Mouse (Mus musculus) kidney, postnatal 25 days (tissue): Measurements from ENCODE around the gene Sept3.
A peak's percentile ranks its signal among the peaks of the same experiment; 100 is the strongest.

ENCODE experiments used
- DNase-seq, 2 experiments: peaks; one replicate each; pipeline ENCODE4 v3.0.0; 2021; ENCODE audit warnings: mixed read lengths in 2 of 2

The Sept3 gene

DNA sequence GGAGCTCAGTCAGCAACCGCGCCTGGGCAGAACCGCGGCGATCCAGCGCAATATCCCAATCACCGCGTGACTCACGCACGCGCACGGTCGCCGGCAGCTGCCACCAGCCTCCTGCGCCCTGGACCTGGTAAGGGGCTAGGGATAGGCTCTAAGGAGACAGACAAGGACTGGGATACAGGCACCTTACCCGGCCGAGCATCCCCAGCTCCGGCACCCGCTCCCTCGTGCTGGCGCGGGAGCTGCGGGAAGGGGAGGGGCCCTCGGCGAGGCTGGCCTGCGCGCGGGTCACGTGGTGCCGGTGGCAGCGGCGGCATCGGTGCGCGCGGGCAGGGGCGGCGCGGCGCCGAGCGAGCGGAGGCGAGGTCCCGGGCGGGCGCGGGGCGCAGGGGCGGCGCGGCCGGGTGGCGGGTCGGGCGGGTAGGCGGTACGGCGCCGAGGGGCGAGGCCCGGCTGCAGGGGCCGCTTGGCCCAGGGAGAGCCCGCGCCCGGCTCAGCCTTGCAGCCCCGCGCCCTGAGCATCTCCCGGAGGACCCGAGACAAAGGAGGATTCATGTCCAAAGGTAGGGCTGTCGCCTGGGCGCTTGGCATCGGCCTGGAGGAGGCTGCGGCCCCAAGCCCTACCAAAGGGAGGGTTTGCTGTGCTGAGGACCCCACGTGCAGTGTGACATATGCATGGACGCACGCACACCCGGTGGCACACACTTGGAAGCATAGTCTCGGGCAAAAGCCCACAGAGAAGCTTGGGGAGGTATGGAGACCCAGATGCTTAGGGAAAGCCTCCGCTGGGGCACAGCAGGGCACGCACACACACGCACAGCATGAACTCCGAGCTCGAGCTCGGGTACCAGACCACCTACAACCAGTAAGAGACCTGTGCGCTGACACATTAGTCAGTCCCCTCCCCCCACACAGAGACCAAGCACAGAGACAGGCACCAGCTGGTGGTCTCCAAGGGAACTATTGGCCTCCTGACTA is 521 bp downstream of the Sept3 start:
- DNase-seq, result no peak

DNA sequence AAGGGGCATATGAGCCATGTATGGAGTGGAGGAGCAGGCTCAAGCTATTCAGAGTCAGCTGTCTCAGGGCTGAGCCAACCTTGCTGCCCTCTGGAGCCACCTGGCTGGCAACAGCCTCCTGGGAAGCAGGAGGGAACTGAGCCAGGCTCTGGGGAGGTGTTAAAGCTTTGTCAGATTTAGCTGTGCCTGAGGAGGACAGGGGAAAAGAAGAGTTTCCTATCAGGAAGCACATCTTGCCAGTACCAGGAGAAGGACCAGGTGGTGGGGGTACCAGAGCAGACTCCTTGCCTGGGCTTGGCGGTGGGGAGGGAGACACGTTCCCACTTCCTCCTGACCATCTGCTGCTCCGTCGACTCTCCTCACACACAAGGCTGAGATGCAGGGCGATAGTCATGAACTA is 2.9 kb downstream of the Sept3 start:
- no peak for DNase-seq

DNA sequence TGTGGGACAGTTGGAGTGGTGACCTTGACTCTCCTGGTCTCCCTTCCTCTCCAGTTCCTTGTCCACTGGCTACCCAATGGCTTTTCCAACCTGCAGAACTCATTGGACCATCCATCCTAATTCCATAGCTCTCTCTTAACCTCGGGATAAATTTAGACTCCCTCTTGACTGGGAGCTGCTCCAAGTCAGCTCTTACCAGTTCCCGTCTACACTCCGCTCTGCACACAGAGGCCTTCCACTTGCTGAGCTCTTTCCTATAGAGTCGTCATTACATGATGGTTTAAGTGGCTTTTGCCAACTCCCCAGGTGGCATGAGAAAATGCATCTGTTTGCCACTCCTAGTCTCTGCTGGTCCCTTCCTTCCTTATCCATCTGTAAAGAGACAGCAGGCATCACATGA is 5.9 kb downstream of the Sept3 start:
- no peak for DNase-seq

DNA sequence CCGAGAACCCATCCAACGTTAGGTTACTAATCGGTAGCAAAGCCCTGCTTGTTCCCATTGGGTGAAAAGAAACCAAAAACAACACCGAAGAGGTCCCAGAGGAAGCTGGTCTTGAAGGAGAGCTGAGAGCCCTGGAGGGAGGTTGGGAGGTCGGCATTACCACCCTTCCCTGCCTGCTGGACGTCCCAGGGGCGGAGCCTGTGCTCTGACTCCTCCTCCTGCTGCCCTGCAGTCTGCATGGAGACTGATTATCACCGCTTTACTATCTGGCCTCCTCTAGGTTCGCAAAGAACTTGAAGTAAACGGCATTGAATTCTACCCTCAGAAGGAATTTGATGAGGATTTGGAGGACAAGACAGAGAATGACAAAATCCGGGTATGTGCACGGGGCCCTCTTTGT is 11.5 kb downstream of the Sept3 start:
- no peak for DNase-seq

DNA sequence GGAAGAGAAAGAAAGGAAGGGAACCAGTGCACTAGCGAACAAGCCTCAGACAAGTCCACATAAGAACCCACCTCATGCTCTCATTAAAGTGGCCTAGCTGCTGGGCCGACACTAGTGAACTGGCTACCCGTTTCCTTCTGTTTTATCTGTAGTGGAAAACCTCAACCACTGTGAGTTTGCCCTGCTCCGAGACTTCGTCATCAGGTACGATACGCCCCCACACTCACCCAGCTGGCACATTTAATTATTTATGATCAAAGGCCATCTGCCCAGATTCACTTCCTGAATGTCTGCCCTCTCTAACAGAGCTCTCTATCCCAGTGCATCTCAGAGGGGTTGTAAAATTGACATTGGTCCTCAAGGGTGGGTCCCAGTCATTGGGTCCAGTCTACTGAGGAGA is 15.6 kb downstream of the Sept3 start:
- no peak for DNase-seq

DNA sequence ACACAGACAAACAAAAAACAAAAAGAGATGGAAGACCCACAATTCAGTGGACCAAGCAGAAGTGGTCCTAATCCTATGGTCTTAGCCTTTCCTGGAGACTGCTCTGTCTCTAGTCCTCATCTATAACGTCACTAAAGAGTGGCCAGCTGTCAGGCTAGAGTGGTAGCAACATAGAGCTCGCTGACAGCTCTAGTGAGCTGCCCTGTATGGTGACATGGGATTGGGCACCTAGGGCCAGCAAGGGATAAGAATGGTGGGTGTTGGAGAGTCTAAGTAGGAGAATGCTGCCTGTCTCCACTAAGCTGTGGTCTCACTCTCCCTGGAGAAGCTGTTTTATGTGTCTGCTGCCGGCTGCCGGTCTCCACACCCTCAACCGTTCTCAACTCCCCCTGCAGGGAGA is 18.2 kb downstream of the Sept3 start:
- no peak for DNase-seq

DNA sequence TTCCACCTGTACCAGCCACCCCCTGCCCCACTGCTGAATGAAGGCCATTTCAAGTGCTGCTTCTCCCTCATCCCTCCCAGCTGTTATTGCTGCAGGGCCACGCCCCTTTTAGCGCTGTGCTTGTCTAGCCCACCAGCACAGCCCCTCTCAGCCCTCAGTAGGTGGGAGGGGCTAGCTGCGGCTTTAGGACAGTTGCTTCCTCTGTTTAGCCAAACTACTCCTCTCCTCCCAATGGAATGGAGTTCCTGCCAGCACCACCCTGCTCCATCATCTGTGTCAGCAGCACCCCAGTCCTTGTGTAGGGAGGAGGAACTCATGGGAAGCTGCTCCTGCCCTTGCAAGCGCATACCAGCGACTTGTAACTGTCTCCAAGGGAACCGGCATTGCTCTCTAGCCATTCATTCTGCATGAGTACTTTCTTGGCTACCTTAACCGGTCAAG is 18.6 kb downstream of the Sept3 start:
- DNase-seq, result peak in 1 of 2 experiments; percentile 45

DNA sequence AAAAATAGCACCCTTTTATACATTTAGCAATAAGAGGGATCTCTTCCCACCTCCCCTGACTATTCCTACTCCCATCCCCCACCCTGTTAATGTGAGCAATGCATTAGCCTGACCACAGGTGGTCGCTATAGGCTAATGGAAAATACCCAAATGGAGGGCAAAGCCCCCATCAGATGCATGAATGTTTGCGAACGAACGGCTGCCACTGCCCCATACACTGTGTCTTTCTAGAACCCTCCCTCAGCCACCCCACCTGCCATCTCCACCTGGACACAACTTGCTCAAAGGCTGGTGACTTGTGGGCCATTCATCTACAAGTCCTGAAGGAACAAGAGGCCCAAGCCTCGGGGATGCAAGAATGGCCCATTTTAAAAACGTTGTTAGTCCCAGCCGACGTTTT is 19.4 kb downstream of the Sept3 start:
- no peak for DNase-seq

DNA sequence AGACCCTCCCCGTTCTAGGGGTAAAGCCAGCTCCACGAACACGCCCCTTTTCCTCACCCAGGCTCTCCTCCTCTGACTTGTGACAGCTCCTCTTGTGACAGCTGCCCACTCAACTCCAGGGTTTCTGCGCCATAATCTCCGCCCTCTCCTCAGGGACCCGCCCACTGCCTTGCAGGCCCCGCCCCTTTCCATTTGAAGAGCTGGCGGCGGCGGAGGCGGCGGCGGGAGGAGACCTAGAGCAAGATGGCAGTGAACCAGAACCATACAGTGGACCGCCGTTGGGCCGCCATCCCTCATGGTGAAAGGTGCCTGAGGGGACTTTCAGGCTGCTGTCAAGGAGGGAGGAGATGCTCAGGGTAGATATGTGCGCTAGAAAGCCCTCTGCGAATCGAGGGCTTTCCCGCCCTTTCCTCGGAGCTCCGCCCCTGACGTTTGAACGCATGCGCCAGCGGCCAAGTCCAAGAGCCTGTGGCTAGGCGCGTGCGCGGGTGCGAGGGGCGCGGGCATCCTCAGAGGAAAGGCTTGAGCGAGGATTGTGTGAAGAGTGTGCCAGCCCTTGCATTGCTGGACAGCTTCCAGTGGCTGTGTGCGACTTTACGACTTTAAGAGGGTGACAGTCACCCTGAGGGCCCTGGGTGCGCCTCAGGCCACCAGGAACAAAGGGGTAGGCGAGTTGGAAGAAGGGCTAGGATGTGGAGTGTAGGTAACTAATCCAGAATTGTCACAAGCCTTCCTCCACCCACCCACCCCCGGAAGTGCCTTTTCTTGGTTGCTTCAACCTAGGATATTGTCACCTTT is 24.3 kb downstream of the Sept3 start, which contains the start of gene Wbp2nl:
TSS of gene Wbp2nl (plus strand) at position 191 of the 798 bp plus-strand sequence.
- DNase-seq, result no peak

DNA sequence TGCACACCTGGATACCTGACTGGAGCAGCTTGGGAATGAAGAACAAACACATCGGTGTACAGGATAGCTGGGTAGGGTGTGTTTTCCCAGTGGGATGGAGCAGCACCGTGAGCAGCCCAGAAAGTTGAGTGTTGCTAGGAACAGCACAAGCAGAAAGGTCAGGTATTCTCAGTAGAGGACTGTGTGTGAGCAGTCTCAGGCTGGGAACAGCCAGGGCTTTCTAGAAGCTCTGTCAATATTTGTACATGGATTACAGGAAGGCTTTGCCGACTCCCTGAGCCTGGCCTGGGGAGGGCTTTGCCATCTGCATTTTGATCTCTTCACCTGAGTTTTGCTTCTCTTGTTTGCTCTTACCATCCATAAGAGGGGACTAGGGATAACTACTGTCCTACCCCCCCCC is 32.4 kb downstream of the Sept3 start:
- DNase-seq, result no peak

DNA sequence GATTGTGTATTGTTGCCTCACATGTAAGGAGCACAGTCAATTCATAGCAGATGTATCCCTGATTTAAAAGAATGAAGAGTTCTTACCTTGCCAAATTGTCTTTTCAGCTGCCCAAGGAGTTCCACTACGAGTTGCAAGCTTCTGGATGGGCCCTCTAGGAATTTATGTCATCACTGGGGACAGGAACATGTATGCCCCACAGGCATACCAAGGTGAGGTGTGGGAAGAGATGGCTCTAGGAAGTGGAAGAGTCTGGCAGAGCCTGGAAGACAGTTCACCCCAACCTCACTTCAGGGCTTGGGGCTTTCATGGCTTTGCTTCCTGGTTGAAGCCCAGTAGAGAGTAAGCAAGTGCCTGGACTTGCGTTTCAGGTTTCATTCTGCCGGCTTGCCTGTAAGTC is 33.7 kb downstream of the Sept3 start:
- DNase-seq, result no peak

DNA sequence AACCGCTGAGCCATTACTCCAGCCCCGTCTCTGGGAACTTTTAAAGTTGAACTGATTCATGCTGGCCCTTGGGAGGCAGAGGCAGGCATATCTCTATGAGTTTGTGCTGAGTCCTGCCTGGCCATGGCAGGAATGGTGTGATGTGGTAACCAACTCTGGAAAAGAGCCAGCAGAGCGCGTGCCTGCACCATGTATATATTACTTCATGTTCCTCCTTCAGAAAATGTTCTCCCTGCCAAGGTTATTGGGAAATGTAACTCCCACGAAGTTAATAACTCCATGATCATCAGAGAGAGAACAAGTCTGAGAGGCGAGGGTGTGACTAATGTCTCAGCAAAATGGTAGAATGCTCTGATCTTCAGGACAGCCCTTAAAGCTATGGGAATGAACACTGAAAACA is 43.1 kb downstream of the Sept3 start:
- no peak for DNase-seq

DNA sequence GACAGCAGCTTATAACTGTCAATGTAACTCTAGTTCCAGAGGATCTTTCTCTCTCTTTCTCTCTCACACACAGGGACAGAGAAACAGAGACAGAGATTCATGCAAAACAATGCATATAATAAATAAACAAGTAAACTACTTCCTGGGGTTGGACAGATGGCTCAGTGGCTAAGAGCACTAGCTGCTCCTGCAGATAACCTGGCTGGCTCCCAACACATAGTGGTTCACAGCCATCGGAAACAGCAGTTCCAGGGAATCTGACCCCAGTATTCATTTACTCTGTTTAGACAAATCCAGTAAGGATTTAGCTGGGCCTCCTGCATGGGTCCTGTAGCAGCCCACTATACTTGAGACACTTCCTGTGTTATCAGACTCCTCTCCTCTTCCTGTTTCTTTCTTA is 44.9 kb downstream of the Sept3 start:
- DNase-seq, result no peak

DNA sequence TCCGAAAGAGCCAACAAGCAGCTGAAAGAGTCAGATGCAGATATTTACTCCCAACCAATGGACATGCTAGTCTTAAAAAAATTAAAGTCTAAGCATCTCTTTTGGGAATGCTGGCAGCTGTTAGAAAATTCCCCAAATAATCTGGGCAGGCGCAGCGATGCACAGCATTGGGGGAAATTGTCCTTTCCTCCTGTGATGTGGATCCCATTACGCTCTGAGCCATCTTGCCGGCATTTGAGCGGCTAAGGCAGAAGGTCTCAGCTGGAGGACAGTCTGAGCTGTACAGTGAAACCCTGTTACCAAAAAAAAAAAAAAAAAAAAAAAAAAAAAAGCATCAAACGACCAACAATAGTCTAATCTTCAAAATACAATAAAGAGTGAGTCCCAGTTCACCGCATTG is 47.5 kb downstream of the Sept3 start:
- no peak for DNase-seq

DNA sequence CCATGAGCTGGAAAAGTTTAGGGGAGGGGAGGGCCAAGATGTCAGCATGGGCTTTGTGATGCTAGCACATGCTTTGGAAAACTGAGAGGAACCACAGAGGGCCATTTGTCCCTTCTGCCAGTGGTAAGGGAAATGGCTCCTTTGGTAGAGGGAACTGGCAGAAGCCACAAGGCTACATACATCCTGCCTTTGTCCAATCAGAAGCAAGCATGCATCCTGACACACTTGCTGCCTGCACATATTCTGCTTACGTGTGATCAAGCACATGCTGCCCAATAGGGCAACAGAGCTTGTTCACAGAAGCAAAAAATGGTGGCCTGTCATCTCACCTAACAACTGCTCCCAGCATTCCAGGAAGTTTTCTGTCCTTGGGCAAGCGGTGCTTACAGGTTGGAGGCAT is 50.7 kb downstream of the Sept3 start:
- DNase-seq, result no peak

DNA sequence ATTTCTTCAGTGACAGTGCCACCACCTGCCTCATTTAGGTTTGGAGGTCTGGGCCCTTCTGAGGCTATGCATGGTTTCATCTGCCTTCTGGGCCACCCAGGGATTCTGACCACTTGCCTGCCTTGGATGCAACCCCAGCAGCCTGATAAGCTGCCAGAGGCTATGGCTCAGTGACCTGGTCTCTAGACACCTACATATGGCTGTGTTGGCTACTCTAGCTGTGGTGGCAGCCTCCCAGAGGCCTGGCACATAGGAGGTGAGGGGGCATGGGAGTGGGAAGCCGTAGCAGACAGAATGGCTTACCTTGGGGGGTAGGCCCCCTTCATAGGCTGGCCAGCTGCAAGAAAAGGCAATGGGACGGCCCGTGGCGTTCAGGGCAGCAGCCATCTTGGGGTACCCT is 60.5 kb downstream of the Sept3 start:
- DNase-seq, result no peak

DNA sequence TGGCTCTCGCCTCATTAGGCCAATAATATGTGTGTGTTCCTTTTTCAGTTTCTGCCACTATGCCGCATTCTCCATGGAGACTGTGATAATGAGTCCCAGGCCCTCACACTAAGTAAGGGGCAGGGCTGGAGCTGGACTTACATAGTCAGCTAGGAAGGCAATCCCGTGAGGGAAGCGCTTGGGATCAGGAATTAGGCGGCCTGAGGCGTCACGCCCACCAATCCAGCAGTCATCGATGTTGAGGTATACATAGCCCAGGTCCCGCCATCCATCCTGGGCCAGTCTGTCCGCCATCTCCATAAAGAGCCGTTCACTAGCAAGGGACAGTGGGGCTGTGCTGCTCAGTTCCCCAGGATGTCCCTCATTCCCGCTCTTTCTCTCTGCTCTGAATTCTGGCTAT is 61.9 kb downstream of the Sept3 start:
- DNase-seq, result no peak

DNA sequence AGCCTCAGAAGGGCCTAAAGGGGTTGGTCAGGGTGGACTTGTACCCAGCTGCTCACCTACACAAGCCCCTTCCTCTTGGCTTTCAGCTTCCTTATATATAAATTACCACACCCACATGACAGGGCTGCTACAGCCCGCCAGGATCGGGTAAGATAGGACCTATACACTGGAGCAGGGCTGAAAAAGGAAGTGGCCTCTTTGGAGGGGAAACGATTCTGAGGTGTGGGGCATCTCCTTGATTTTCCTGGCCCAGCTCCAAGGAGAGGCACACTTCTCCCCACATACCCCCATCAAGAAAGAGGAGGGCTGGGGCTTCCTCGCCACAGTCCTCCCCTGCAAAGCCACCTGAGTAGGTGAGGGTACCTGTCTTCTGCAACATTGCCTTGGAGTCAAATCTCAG is 63.2 kb downstream of the Sept3 start:
- DNase-seq, result no peak

DNA sequence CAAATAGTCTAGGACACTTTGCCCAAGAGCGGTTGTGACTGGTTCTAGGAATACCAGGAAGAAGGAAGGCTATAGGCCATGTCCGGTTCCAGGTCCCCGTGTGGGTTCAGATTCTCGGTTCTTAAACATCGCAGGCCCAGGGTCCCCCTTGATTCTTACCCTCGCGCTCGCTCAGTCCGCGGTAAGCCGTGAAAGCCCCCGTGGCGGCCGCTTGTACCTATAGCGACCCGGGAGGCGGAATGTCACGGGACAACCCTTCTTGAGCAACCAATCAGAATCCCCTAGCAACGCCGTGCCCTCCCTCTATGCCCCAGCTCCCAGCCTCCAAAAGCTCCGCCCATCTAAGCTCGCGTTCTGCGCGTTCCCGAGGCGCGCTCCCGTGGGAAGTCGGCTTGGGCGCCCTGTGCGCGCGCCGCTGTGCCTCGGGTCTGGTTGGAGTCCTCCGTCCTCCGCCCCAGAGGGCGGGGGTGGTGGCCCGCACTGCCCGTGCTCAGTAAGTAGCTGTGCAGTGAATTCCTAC is 64.0 kb downstream of the Sept3 start, which contains the start of the genes Naga, Pheta2 and Smdt1:
TSS of gene Naga (minus strand) at position 333 of the 520 bp plus-strand sequence.
TSS of gene Pheta2 (plus strand) at position 350 of the 520 bp plus-strand sequence.
TSS of gene Smdt1 (plus strand) at position 367 of the 520 bp plus-strand sequence.
- peak; percentile 97 to 99 for DNase-seq

DNA sequence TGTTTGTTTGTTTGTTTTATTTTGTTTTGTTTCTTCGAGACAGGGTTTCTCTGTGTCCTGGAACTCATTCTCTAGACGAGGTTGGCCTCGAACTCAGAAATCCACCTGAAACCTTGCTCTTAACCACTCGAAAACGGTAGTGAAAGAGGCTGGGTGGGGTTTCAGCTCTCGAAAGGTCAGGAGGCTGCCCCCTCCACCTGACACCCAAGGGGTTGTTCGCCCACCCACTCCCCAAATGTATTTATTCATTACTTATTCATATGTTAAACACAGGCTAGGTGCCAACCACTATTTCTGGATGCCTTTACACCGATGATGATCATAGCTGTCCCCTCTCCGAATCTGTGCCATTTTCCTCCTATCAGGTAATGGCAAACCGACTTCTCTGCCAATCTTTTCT is 64.5 kb downstream of the Sept3 start:
- no peak for DNase-seq

DNA sequence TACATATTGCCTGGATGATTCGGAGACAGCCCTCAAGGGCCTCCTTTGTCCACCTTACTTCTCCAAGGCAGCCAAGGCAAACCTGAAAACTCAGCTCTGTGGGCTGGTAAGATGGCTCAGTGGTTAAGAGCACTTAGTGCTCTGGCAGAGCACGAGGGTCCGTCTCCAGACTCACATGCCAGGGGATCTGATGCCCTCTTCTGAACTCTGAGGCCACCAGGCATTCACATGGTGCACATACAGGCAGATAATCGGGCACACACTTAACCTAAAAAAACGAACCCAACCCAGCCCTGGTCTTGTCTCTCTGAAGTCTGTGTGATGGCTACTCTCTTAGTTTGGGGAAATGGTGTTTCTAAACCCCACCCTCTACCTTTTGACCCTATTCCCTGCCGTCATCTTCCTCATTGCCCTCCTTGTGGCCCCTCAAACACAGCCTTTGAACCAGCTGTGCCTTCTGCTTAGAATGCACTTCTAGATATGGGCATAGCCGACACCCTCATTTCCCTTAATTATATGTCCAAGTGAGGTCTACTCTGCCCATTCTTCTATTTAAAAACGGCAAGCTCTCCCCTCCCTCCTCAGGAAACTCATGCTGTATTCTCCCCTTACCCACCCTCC is 65.1 kb downstream of the Sept3 start:
- no peak for DNase-seq

DNA sequence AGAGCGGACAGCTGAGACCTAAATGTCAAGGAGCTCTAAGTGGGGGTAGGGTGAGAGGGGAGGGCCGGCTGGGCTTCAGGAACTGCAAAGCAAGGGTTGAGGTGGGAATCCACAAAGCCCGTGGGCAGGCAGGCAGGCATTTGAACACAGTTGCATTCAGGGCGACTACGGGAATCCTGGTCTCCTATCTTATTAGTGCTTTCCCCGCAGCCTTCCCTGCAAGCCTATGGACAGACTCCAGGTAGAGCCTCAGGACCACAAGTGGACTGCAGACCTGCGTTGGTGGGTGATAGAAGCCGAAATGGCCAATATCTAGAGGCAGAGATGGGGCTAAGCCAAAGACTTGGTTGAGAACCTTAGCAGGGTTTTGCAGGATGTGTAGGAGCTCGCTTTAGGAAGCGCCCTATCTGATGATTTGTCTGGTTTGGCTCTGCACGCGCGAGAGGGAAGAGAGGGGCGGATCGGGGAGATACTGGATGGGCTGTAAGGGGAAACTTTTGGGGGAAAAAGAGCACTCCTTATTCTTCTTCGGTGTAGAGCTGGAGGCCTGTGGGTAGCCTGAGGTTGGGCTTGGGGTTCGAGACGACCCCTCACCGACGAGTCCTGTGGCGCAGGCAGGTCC is 65.8 kb downstream of the Sept3 start:
- no peak for DNase-seq
